Mouse (Mus musculus): ENCODE measurements around the gene Casc3.

DNA sequence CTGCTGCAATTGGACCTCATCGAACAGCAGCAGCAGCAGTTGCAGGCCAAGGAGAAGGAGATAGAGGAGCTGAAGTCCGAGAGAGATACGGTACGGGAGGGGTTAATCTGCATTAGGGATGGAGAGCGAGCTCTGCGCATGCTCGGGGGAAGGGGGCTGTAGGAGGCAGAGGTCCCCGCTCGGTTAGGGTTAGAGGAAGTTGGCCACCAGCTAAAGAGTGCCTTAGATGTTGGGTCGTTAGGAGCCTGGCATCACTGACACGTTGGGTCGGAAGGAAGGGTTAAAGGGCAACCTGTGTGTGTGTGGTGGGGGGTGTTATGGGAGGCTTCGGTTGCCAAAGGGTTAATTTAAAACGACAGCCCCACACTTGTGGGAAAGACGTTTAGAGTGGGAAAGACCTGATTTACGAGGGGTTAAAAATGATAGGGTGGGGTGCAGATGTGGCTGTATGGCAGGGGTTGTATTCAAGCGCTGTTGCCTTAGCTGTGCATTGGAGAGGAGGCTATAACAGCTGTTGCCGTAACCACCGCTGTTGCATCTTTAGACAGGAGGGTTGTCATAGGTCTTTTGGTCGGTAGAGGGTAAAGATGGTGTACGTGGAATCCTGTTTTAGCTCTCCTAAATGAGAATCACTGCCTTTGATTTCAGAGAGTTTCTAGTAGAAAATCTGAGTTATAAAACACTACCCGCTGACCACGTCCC is 8.0 kb upstream of the Casc3 start:
- no peak for TF ChIP-seq GATA1 (IDR thresholded peaks at IDR 0.05; ENCODE audit: low read length)
- TF ChIP-seq TAL1 (IDR thresholded peaks at IDR 0.05; ENCODE audit: low read length) = no peak
